In genomic region chr9:20951966-20952519, GRCm38 (mm10) we compare ENCODE assay signal across 8 mouse cellular contexts. TPM values are rescaled to one million over a fixed set of nuclear protein-coding genes. Genes with fewer than 3 reads are reported as not detected.
DNase-seq lines count a peak whose midpoint lies in the region; ATAC-seq lines count a peak whose summit lies in the region.

No protein-coding gene starts in this region.

- 2% methylated on average over 17 of the region's 17 CpGs for WGBS in kidney, embryonic 14.5 days
- WGBS in hindbrain, embryonic 11.5 days = under 1% methylated on average over 17 of the region's 17 CpGs
- 0% methylated on average over 17 of the region's 17 CpGs for WGBS in midbrain, embryonic 15.5 days

- peak overlapping the region; percentile 91 for H3K27ac ChIP-seq in kidney, embryonic 14.5 days (ENCODE audit: low read depth, low read length)
- H3K27ac ChIP-seq in hindbrain, embryonic 11.5 days (ENCODE audit: low read depth, low read length) = peak overlapping the region; percentile 82
- H3K27ac ChIP-seq in midbrain, embryonic 15.5 days = peak overlapping the region; percentile 95

- H3K4me1 ChIP-seq in kidney, embryonic 14.5 days (ENCODE audit: control insufficient read depth, insufficient read depth, low read length) = peaks cover 21% of the 10 kb centered on the region; the same call in 1 of the 2 replicates
- H3K4me1 ChIP-seq in hindbrain, embryonic 11.5 days (replicated peaks; ENCODE audit: control insufficient read depth, insufficient read depth, low read length) = no peaks in the 10 kb centered on the region
- H3K4me1 ChIP-seq in midbrain, embryonic 15.5 days = peaks cover 19% of the 10 kb centered on the region

- H3K9ac ChIP-seq in kidney, embryonic 14.5 days (ENCODE audit: low read depth, low read length) = peak overlapping the region; percentile 66
- peak overlapping the region; percentile 67 for H3K9ac ChIP-seq in hindbrain, embryonic 11.5 days (ENCODE audit: low read depth, low read length)
- H3K9ac ChIP-seq in midbrain, embryonic 15.5 days = peak overlapping the region; percentile 82

- no peaks in the 10 kb centered on the region for H3K27me3 ChIP-seq in kidney, embryonic 14.5 days (ENCODE audit: control insufficient read depth, insufficient read depth, low read length)
- H3K27me3 ChIP-seq in hindbrain, embryonic 11.5 days (ENCODE audit: control insufficient read depth, insufficient read depth, low read length) = no peaks in the 10 kb centered on the region
- no peaks in the 10 kb centered on the region for H3K27me3 ChIP-seq in midbrain, embryonic 15.5 days (replicated peaks)

- no peak for DNase-seq in kidney, postnatal 10 days
- DNase-seq in ZHBTc4 (ENCODE audit: low read depth, low spot score) = peak; percentile 60
- no peak for DNase-seq in hindbrain, embryonic 11.5 days (ENCODE audit: low spot score)
- DNase-seq in T-cell, adult 2 months (ENCODE audit: low spot score) = no peak
- DNase-seq in thymus, postnatal 4 days = no peak
- no peak for DNase-seq in natural killer cell, adult 2 months (ENCODE audit: low spot score in 2 of 2)

- peak; percentile 73 for ATAC-seq in kidney, embryonic 14.5 days (ENCODE audit: low FRiP score, low TSS enrichment)
- ATAC-seq in hindbrain, embryonic 11.5 days (ENCODE audit: low FRiP score) = peak; percentile 84
- ATAC-seq in midbrain, embryonic 15.5 days (replicated peaks) = peak; percentile 86

- H3K9me3 ChIP-seq in kidney, embryonic 14.5 days (ENCODE audit: control insufficient read depth, low read length) = no peaks in the 10 kb centered on the region
- no peaks in the 10 kb centered on the region for H3K9me3 ChIP-seq in hindbrain, embryonic 11.5 days (ENCODE audit: control insufficient read depth, low read length)
- no peaks in the 10 kb centered on the region for H3K9me3 ChIP-seq in midbrain, embryonic 15.5 days

- peak overlapping the region; percentile 58 for H3K4me3 ChIP-seq in kidney, embryonic 14.5 days (ENCODE audit: low read length)
- H3K4me3 ChIP-seq in hindbrain, embryonic 11.5 days (ENCODE audit: low read depth, low read length) = peak overlapping the region; percentile 70
- peak overlapping the region; percentile 91 for H3K4me3 ChIP-seq in midbrain, embryonic 15.5 days

- H3K4me2 ChIP-seq in kidney, embryonic 14.5 days (replicated peaks; ENCODE audit: low read depth, low read length) = peak overlapping the region; percentile 84
- H3K4me2 ChIP-seq in hindbrain, embryonic 11.5 days (replicated peaks; ENCODE audit: low read depth, low read length) = peak overlapping the region; percentile 74
- peak overlapping the region; percentile 77 for H3K4me2 ChIP-seq in midbrain, embryonic 15.5 days

- H3K36me3 ChIP-seq in kidney, embryonic 14.5 days (ENCODE audit: control insufficient read depth, insufficient read depth, low read length) = 0 out of 2 replicates have a peak, but pooled peaks cover 4% of the 10 kb centered on the region
- no peaks in the 10 kb centered on the region for H3K36me3 ChIP-seq in hindbrain, embryonic 11.5 days (ENCODE audit: control insufficient read depth, insufficient read depth, low read length)
- no peaks in the 10 kb centered on the region for H3K36me3 ChIP-seq in midbrain, embryonic 15.5 days (replicated peaks)

RNA-seq across cellular contexts. Expression of gene Dnmt1, which starts 7.6 kb away (rescaled TPM):
- 71.8 and 87.1 TPM in 2 replicates for polyA plus RNA-seq in kidney, embryonic 14.5 days (2014; fragmentation: Nextera tagmentation; extraction: Ambion mirVana)
- polyA plus RNA-seq in hindbrain, embryonic 11.5 days (2014; fragmentation: Nextera tagmentation; extraction: Ambion mirVana) = 65.6 and 82.9 TPM in 2 replicates
- polyA plus RNA-seq in midbrain, embryonic 15.5 days (2015; fragmentation: Nextera tagmentation; extraction: Ambion mirVana) = 73.4 and 78.1 TPM in 2 replicates

RNA-seq across cellular contexts. Expression of gene S1pr2, which starts 24.5 kb away (rescaled TPM):
- polyA plus RNA-seq in kidney, embryonic 14.5 days (2014; fragmentation: Nextera tagmentation; extraction: Ambion mirVana) = 26.7 and 36.1 TPM in 2 replicates
- 23.4 TPM in 2 replicates for polyA plus RNA-seq in hindbrain, embryonic 11.5 days (2014; fragmentation: Nextera tagmentation; extraction: Ambion mirVana)
- 11.3 and 11.7 TPM in 2 replicates for polyA plus RNA-seq in midbrain, embryonic 15.5 days (2015; fragmentation: Nextera tagmentation; extraction: Ambion mirVana)

RNA-seq across cellular contexts. Expression of gene Mrpl4, which starts 50.5 kb away (rescaled TPM):
- polyA plus RNA-seq in kidney, embryonic 14.5 days (2014; fragmentation: Nextera tagmentation; extraction: Ambion mirVana) = 145 and 146 TPM in 2 replicates
- polyA plus RNA-seq in hindbrain, embryonic 11.5 days (2014; fragmentation: Nextera tagmentation; extraction: Ambion mirVana) = 120 and 132 TPM in 2 replicates
- 93.4 and 110 TPM in 2 replicates for polyA plus RNA-seq in midbrain, embryonic 15.5 days (2015; fragmentation: Nextera tagmentation; extraction: Ambion mirVana)

RNA-seq across cellular contexts. Expression of gene Eif3g, which starts 53.6 kb away (rescaled TPM):
- 327 and 329 TPM in 2 replicates for polyA plus RNA-seq in kidney, embryonic 14.5 days (2014; fragmentation: Nextera tagmentation; extraction: Ambion mirVana)
- 342 and 364 TPM in 2 replicates for polyA plus RNA-seq in hindbrain, embryonic 11.5 days (2014; fragmentation: Nextera tagmentation; extraction: Ambion mirVana)
- polyA plus RNA-seq in midbrain, embryonic 15.5 days (2015; fragmentation: Nextera tagmentation; extraction: Ambion mirVana) = 245 and 249 TPM in 2 replicates
